Mouse (Mus musculus): ENCODE measurements around the gene Polrmt. TPM values are rescaled to one million over a fixed set of nuclear protein-coding genes. Genes with fewer than 3 reads are reported as not detected.
A peak's percentile ranks its signal among the peaks of the same experiment; 100 is the strongest.
"Not testable (repeated sequence)": the region's sequence is repeated elsewhere in the genome, so short reads cannot be mapped to it uniquely, and the experiment has no call there.

Gene Polrmt
- total RNA-seq, 1 experiment from 2014 or later = 16.1 TPM

DNA sequence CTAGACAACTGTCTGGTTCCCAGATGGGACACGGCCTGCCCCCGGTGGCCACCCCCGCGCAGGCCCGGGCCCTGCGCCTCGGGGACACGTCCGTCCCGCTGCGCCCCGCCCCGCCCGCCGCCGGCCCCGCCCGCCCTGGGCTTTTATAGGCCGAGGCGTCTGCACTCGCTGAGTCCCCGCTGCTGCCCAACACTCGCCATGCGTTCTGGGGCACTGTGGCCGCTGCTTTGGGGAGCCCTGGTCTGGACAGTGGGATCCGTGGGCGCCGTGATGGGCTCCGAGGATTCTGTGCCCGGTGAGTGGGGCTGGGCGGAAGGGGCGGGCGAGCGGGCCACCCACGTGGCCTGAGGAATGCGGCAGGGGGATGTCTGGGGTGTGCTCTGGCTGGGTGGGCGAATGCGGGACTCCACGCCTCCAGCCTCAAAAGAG lies 30.7 kb upstream of the Polrmt start, which contains the start of gene Fstl3:
TSS of gene Fstl3 (plus strand) at position 170 of the 429 bp plus-strand sequence.
- ATAC-seq (replicated peaks; ENCODE audit: low read depth, poor library complexity, severe bottlenecking) = no peak

DNA sequence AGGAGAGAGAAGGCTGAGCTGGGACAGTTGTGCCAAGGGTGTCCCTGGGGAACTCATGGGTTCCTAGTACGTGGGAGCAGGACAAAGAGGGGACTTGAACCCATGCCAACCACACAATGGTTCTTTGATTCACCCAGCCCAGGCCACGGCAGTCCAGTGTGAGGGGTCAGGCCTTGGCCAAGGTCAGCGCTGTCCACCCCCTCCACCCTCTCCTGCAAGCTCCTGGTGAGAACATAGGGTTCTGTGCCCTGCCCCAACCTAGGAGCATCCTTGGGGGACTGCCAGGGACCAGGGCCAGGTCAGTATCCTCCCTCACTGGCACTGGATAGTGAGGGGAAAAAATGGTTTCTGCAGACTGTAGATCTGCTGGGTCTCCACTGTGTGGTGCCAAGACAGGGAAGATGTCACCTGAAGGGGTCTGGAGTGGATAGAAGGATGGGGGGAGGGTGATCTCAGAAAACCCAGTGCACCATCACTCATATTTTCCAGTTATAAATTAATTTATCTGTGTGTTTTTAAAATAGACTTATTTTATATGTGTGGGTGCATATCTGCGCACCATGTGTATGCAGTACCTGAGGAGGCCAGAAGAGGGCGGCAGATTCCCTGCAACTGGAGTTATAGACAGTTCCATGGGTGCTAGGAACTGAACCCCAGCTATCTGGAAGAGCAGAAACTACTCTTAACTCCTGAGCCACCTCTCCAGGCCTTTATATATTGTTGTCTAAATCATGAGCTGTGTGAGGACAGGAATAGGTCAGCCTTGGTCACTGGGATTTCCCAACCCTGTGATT lies 28.3 kb upstream of the Polrmt start:
- no peak for ATAC-seq (replicated peaks; ENCODE audit: low read depth, poor library complexity, severe bottlenecking)

DNA sequence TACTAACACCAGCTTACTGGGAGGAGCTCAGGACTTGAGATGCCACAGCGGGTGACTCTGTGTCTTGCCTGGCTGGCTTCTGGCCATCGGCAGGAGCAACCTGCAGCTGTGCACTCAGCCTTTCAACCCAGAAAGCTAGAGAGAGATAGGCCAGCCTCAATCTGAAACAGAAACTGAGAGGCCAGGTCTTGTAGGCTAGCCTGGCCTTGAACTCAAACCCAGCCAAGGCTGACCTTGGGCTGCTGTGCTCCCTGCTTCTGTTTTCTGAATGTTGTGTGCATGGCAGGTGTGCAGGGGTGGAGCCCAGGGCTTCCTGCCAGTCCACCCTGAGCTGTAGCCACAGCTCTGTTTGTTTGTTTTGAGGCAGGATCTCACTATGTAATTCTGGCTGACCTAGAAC lies 26.8 kb upstream of the Polrmt start:
- ATAC-seq (replicated peaks; ENCODE audit: low read depth, poor library complexity, severe bottlenecking) = no peak

DNA sequence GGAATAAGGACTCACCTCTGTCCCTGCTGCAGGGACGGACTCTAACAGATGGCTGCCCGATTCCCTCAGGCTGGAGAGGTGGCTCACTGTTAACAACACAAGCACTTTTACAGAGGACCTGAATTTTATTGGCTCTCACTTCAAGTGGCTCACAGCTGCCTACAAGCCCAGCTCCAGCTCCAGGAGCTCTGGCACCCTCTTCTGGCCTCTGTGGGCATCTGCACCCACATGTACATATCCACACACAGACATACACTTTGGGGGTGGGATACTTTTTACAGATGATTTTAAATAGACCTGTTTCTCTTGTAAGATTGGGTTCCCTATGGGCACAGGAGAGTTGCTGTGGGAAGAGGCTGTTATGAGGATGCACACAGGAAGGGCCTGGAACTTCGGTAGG lies 25.9 kb upstream of the Polrmt start:
- ATAC-seq (replicated peaks; ENCODE audit: low read depth, poor library complexity, severe bottlenecking) = no peak

DNA sequence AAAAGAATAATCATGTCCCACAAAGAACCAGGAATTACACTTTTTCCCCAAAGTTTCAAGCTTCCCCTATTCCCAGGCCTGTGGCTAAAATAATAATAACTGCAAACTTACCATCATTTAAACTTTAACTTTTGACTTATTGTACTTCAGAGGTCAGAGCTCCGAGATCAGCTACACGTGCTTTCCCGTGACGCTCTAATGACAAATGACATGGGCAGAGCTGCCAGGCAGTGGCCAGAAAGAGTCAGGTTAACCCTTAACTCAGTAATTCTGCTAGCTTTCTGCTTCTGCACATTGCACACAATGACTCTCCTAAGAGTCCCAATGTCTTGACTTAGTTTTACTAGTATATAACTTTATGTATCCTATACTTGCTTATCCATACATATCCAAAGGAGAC lies 22.9 kb upstream of the Polrmt start:
- ATAC-seq (replicated peaks; ENCODE audit: low read depth, poor library complexity, severe bottlenecking) = no peak

DNA sequence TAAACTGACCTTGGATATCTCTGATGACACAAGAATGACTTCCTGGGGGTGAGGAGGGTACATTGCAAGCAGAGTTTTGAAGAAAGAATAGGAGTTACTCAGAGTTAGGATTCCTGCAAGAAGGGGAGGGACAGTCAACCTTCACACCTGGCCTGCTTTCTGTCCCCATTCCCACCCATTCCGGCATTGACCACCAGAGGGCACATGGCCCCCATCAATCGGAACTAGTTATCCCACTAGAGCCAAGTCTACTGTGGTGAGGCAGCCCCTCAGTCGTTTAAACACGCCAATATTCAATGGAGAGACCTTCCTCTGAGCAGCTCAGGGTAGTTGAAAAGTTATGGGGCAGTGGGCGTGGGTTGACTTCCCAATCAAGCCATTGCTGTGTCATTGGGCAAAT lies 22.0 kb upstream of the Polrmt start:
- peak; percentile 43 for ATAC-seq (replicated peaks; ENCODE audit: low read depth, poor library complexity, severe bottlenecking)

DNA sequence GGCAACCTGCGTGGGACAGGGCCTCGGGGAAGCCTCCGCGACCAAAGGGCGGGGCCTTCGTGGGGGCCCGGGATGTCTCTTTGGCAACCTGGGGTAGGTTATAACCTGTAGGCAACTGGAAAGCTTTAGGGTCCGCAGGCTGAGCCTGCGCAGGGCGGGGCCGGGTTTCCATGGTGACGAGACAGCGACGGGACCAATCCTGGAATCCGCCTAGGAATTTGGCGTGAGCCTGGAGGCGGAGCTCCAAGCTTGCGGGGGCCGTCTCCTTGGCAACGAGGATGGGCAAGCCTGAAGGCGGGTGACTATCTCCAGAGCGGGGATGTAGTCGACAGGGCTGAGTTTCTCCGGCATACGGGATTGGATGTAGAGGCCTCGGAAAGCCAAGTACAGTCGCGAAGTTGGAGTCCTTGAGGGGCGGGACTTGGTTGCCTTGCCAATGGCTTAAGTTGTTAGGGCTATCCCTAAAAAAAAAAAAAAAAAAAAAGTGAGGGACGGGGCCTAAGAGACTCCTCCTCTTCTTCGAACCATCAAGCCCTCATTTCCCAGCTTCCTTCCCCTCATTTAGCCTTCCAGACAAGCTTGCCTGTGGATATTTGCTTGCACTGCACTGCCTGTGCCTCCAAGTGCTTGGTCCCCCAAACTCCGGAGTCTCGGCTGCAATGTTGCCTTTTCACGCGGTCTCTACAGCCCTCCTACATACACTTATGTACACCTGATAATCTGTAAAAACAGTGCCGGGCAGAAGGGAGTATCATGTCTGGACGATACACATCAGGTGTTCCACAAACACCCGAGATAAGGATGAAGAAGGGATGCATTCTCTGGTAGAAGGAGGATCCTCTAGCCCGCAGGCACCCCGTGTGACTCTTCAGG lies 21.2 kb upstream of the Polrmt start:
- ATAC-seq (replicated peaks; ENCODE audit: low read depth, poor library complexity, severe bottlenecking) = peak; percentile 43

DNA sequence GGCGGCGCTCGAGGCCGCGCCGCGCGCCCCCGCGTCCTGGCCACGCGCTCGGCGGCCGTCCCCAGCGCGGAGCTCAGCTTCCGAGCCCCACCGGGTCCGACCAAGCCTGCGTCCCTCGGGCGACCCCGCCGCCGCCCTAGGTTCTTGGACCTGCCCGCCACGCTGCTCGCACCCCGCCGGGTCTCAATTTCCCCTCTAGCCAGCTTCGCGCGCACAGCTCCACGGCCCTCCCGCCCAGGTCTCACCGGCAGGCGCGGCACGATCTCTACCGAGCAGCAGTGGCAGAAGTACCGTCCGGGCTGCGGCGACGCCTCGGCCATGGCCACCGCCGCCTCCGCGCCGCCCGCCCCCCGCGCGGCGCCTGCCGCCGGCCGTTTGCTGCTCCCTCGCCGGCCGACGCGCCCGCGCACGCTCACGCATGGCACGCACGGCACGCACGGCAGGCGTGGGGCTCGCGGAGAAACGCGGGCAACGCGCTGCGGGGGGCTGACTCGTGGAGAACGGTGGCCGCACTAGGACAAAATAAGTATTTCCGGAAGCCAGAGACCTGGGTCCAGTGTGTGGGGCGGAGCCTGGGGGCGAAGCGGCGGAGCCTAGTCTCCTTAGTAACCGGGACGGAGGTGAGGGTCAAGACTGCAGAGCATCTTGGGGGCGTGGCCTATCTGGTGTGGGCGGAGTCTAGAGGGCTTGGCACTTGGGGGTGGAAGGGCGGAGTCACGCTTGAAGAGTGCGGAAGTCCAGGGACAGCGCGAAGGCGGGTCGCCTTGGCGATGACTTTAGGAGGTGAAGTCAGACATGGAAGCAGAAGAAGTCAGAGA lies 20.3 kb upstream of the Polrmt start, which contains the start of gene Rnf126:
TSS of gene Rnf126 (minus strand) at position 445 of the 818 bp plus-strand sequence.
- peak; percentile 89 for ATAC-seq (replicated peaks; ENCODE audit: low read depth, poor library complexity, severe bottlenecking)

DNA sequence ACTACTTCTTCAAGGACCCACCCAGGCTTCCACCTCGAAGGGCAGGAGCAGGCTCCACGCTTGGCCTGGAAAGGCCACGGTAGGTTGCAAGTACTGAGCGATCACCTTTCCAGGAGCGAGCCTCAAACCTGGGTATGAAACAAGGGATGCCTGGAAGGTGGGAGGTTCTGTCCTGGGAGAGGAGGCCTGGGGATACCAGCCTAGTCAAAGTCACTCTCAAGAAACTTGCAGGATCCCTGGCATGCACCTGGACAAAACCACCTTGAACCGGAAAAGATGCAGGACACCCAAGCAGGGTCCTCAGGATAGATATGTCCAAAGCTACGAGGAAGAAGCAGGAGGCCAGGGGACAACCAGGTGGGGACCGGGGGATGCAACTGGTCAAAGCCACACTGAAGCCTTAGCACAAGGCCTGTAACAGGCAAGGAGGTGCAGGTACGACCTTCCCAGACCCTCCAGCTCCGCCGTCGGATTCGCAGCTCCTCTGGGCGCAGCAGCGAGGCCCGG lies 19.7 kb upstream of the Polrmt start:
- ATAC-seq (replicated peaks; ENCODE audit: low read depth, poor library complexity, severe bottlenecking) = no peak

DNA sequence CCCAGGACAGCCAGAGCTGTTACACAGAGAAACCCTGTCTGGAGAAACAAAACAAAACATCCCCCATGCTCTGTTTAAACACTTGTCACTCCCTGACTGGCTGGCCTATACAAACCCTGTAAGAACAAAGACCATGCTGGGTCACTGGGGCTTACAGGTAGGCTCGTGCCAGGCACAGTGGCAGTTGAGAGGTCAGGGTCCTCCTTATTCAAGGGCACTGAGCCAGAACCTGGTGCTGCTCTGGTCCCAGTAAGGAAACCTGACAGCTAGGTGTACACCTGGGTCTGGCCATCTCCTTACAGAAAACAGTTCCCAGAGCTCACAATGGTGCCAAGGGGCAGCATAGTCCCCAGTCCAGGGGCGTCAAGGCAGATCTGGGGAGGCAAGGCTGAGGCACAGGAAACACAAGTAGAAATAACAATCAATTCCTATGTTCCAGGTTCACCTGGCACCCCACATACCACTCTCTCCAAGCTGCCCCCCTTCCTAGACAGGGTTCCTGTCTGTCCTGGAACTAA lies 18.9 kb upstream of the Polrmt start:
- no peak for ATAC-seq (replicated peaks; ENCODE audit: low read depth, poor library complexity, severe bottlenecking)

DNA sequence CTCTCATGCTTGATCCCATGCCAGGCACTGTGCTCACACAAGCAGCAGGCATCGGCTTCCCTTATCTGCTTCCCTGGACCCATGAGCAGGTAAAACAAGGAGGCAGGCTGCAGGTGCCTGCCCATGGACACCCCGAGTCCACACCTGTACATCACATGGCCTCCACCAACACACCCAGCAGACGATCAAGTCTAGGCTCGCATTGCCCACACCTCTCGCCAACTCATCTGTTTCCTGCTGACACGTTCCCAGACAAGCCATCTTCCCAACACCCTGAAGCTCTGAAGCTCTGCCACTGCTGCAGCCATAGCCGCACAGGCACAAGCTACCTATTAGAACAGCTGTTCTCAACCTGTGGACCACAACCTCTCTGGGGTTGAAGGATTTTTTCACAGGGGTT lies 17.9 kb upstream of the Polrmt start:
- no peak for ATAC-seq (replicated peaks; ENCODE audit: low read depth, poor library complexity, severe bottlenecking)

DNA sequence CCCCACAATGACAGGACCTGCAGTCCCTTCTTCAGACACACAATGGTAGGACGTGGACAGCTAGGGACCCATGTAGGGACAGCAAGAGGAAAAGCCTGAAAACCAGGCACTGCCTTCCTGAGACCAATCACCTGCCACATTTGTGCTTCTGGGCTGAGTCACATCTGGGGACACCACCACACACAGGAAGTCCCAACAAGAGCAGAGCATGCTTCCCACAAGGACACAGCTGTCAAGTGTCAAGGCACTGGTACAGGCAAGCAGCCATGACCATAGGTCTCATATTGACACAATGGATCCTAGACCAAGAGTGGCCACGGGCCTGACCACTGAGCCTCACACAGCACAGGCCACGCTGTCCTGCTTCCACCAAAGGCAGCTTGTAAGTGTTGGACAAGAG lies 16.5 kb upstream of the Polrmt start:
- ATAC-seq (replicated peaks; ENCODE audit: low read depth, poor library complexity, severe bottlenecking) = no peak

DNA sequence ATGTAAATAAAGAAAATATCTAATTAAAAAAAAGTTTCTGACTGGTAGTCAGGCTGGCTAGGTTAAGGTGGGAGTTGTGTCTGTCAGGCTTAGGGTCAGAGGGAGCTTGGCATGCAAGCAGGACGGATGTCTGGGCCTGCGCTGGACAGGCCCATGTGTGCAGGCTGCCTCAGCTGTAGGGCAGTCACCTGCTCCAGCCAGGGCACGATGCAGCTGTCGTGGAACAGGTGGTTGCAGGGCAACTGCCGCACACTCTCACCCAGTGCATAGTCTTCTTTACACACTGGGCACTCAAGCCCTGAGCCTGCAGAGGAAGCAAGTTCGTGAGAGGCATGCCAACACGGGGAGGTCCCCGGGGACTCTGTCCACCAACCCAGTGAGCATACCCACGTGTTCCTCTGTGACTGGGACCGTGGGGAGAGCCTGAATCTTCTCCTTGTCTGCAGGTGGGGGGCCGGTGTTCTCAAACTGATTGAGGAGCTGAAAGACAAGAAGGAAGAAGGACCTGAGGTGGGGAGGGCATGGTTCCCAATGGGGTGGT lies 14.3 kb upstream of the Polrmt start:
- ATAC-seq (replicated peaks; ENCODE audit: low read depth, poor library complexity, severe bottlenecking) = no peak

DNA sequence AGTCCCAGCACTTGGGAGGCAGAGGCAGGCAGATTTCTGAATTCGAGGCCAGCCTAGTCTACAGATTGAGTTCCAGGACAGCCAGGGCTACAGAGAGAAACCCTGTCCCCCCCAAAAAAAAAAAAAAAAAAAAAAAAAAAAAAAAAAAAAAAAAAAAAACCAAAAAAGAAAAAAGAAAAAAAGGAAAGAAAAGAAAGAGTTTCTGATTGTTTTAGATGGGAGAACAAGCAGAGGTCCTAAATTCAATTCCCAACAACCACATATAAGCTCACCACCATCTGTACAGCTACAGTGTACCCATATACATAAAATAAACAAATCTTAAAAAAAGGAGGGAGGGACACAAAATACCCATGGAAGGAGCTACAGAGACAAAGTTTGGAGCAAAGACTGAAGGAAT lies 13.3 kb upstream of the Polrmt start:
- not testable (repeated sequence) for ATAC-seq (replicated peaks; ENCODE audit: low read depth, poor library complexity, severe bottlenecking)

DNA sequence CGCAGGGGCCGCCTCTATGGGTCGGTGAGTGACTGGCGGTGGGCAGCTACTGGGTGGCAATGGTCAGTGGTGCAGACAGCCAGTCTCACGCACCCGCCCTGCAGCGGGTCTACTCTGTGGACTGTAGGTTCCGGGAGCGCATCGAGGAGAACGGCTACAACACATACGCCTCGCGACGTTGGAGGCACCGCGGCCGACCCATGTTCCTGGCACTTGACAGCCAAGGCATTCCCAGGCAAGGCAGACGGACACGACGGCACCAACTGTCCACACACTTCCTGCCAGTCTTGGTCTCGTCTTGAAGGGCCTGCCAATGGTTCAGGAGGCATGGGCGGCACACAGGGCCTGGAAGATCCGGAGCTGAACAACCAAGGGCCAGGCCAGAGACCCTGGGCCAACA lies 10.3 kb upstream of the Polrmt start:
- ATAC-seq (replicated peaks; ENCODE audit: low read depth, poor library complexity, severe bottlenecking) = no peak

DNA sequence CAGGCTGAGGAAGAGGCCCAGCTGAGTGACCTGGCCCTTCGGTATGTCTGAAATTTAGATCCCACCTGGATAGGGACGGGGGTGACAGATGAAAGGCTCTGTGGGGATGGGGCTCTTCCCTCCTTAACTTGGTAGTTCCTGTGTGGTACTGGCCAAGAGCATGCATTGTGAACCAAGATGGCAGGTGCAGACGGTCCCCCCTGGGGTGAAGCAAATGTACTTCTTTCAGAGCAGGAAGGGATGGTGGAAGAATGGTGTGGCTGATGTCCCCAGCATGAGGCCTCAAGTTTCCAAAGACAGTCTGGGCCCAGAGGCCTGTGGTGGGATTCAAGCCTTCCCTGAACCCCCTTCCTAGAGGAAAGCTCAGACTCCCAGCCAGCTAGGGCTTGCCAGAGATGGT lies 9.5 kb upstream of the Polrmt start:
- no peak for ATAC-seq (replicated peaks; ENCODE audit: low read depth, poor library complexity, severe bottlenecking)

DNA sequence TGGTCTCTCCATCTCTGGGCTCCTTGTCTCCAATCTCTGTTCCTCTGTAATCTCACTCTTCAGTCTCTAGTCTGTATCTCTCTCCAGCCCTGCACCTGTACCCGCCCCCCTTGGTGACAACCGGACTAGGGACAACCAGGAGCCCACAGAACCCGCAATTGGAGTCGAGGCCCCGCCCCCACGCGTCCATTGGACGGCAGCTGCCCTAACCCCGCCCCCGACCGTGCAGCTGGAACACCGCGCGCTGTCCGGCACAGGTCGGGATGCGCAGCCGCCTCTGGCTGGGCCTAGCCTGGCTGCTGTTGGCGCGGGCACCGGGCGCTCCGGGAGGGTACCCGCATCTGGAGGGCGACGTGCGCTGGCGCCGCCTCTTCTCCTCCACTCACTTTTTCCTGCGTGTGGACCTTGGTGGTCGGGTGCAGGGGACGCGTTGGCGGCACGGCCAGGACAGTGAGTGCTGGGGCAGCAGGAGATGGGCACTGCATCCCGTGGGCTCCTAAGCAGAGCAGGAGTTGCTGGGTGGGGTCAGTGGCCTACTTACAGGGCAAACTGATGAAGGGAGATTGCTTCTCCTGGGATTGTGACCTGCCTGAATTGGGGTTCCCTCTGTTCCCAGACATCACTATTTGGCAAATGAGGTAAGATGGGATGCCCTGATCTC lies 8.6 kb upstream of the Polrmt start, which contains the start of gene Fgf22:
TSS of gene Fgf22 (plus strand) at position 221 of the 661 bp plus-strand sequence.
- peak; percentile 74 for ATAC-seq (replicated peaks; ENCODE audit: low read depth, poor library complexity, severe bottlenecking)

DNA sequence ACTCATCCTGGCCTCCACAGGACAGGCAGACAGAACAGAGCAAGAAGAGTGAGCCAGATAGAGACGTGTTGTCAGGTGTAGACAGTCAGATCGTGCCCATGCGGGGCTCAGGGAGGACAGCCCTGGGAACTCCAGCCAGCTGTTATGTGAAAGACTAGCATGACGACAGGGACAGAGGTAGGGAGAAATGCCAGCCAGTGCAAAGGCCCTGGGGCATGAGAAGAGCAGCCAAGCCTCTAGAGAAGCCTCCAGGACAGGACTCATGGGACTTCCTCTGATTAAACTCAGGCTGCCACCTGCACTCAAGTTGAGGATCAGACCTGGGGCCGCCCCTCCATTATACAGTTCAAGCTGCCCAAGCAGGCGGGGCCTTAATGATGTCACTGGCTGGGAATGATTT lies 2.1 kb upstream of the Polrmt start:
- no peak for ATAC-seq (replicated peaks; ENCODE audit: low read depth, poor library complexity, severe bottlenecking)

DNA sequence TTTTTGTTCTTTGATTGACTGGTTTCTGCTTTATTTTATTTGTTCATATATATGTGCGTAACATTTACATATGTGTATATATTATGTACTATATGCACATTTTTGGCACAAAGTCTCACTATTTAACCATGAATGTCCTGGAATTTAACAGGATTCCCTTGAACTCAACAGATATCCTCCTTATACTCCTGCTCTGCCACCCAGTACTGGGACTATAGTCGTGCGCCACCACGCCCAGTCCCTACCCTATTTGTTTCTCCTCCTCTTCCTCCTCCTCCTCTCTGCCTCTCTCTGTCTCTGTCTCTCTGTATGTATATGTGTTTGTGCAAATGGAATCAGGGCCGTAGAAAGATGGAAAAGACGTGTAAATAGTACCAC lies 382 bp upstream of the Polrmt start:
- peak; percentile 45; the same call in 1 of the 2 replicates for ATAC-seq (replicated peaks; ENCODE audit: low read depth, poor library complexity, severe bottlenecking)
